Mouse (Mus musculus) lung, postnatal 0 days (tissue): Measurements from ENCODE around the gene Ascc2. TPM values are rescaled to one million over a fixed set of nuclear protein-coding genes. Genes with fewer than 3 reads are reported as not detected.

Source experiments
- ATAC-seq: fragments of 200-750 bp; cut with Nextera tagmentation; 2 replicates; pipeline ENCODE4 v1.8.0; 2017; ENCODE audit warnings: moderate library complexity
- DNase-seq: peaks from one replicate; pipeline ENCODE4 v3.0.0-alpha.2; 2016; ENCODE audit warnings: low spot score
- H3K27ac ChIP-seq: fragments of 300-500 bp; sonication (generic); 2 replicates; pipeline ENCODE4 v1.5.1; 2014; ENCODE audit warnings: antibody characterized with exemption, mild to moderate bottlenecking, low read length, mixed read lengths
- H3K27me3 ChIP-seq: fragments of 300-500 bp; sonication (generic); replicated peaks from 2 replicates; pipeline ENCODE4 v1.6.1; 2014; ENCODE audit warnings: low read length, mixed read lengths; ENCODE audit not compliant: insufficient read depth
- H3K36me3 ChIP-seq: fragments of 300-500 bp; sonication (generic); 2 replicates; pipeline ENCODE4 v1.6.1; 2014; ENCODE audit warnings: low read length, mixed read lengths; ENCODE audit not compliant: insufficient read depth
- H3K4me1 ChIP-seq: fragments of 300-500 bp; sonication (generic); 2 replicates; pipeline ENCODE4 v1.6.1; 2014; ENCODE audit warnings: antibody characterized with exemption, low read depth, low read length, mixed read lengths; ENCODE audit not compliant: insufficient read depth
- H3K4me2 ChIP-seq: fragments of 300-500 bp; sonication (generic); replicated peaks from 2 replicates; pipeline ENCODE4 v1.6.1; 2014; ENCODE audit warnings: low read depth, mild to moderate bottlenecking, low read length, moderate library complexity, mixed read lengths
- H3K4me3 ChIP-seq: fragments of 300-500 bp; sonication (generic); 2 replicates; pipeline ENCODE4 v1.5.1; 2014; ENCODE audit warnings: low read depth, low read length
- H3K9ac ChIP-seq: fragments of 300-500 bp; sonication (generic); replicated peaks from 2 replicates; pipeline ENCODE4 v1.6.1; 2014; ENCODE audit warnings: low read depth, mild to moderate bottlenecking
- H3K9me3 ChIP-seq: fragments of 300-500 bp; sonication (generic); 2 replicates; pipeline ENCODE4 v1.6.1; 2016; ENCODE audit warnings: low read length, mixed read lengths
- CTCF ChIP-seq: IDR thresholded peaks from 2 replicates; pipeline ENCODE4 v1.5.1; 2016; ENCODE audit warnings: antibody characterized with exemption, mild to moderate bottlenecking
- EP300 ChIP-seq: IDR thresholded peaks from 2 replicates; pipeline ENCODE4 v1.6.1; 2016; ENCODE audit warnings: antibody characterized with exemption, mild to moderate bottlenecking, control low read depth
- WGBS: fragments of 180-500 bp; shearing (Covaris S2); extraction: QIAGEN DNeasy Blood & Tissue Kit; methylation state at CpG from one replicate; pipeline ENCODE4 v1.1.7; 2014; 5-methylcytosine and 5-hydroxymethylcytosine counted together
- polyA plus RNA-seq: library from polyadenylated mRNA; unstranded; fragments of >200 nt; fragmentation: Nextera tagmentation; extraction: Ambion mirVana; gene quantifications from 2 replicates; pipeline ENCODE4 v1.2.1, GENCODE M21; 2015

The Ascc2 gene
- polyA plus RNA-seq, 1 experiment from 2014 or later, result 21.7 TPM

DNA sequence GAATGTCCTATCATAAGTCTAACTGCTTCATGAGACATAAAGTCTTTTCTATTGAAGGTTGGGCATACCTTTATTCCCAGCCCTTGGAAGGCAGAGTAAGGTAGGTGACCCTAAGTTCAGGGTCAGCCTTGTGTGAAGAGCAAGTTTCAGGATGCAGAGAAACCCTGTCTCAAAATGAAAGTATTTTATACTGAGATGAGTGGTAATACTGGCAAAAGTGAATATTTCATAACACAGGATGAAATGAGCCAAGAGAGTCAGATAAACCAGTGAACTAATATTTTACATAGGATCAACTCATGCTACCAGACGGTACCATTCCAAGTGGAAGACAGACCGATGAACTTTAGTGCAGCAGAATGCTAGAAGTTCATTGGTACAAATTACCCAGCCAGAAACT, 39.1 kb upstream of the Ascc2 start:
- Histone ChIP-seq H3K36me3 (no peaks in the 10 kb centered on the region), H3K9ac (no peak overlapping the region), H3K9me3 (no peaks in the 10 kb centered on the region), H3K4me2 (no peak overlapping the region), H3K27ac (no peak overlapping the region), H3K27me3 (no peaks in the 10 kb centered on the region), H3K4me3 (no peak overlapping the region), H3K4me1 (no peaks in the 10 kb centered on the region; the same call in 1 of the 2 replicates)
- WGBS, result 61% methylated on average over 2 of the region's 2 CpGs
- TF ChIP-seq CTCF, result no peak
- TF ChIP-seq EP300, result no peak
- no peak for ATAC-seq
- no peak for DNase-seq

DNA sequence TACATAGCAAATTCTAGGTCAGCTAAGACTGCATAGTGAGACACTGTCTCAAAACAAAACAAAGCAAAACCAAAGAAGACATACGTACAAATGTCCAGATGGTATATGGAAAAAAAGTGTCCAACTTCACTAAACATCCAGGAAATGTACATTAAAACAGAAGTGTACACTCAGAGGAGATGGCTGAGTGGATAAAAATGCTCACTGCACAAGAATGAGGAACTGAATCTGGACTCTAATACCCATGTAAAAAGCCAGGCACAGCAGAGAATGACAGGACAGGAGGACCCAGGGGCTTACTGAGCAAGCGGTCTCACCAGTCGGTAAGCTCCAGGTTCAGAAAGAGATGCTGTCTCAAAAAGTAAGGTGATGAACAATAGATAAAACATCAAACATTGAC, 37.6 kb upstream of the Ascc2 start:
- no peak overlapping the region for H3K4me3 ChIP-seq
- no peaks in the 10 kb centered on the region; the same call in 1 of the 2 replicates for H3K4me1 ChIP-seq
- no peak for DNase-seq
- no peaks in the 10 kb centered on the region for H3K36me3 ChIP-seq
- H3K4me2 ChIP-seq, result no peak overlapping the region
- H3K27ac ChIP-seq, result no peak overlapping the region
- no peak for ATAC-seq
- H3K9me3 ChIP-seq, result no peaks in the 10 kb centered on the region
- H3K9ac ChIP-seq, result no peak overlapping the region
- H3K27me3 ChIP-seq, result no peaks in the 10 kb centered on the region
- 76% methylated on average over 3 of the region's 3 CpGs for WGBS
- TF ChIP-seq EP300 (no peak), CTCF (no peak)

DNA sequence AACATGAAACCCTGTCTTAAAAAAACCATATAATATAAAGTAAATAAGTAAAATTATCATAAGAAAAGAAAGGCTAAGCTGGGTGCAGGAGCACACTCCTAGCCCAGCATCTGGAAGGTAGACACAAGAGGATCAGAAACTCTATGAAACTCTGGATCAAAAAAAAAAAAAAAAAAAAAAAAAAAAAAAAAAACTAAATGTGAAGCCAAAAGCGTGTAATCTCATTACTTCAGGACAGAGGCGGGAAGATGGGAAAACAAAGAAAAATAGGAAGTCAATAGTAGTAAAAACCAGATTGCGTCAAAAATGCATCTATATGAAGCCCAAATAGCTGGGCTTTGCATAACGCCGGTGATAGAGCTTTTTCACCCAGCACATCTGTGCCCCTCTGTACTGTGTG, 35.7 kb upstream of the Ascc2 start:
- Histone ChIP-seq H3K27ac (no peak overlapping the region), H3K9ac (no peak overlapping the region), H3K36me3 (no peaks in the 10 kb centered on the region), H3K4me1 (no peaks in the 10 kb centered on the region), H3K4me2 (no peak overlapping the region), H3K9me3 (no peaks in the 10 kb centered on the region), H3K27me3 (no peaks in the 10 kb centered on the region), H3K4me3 (no peak overlapping the region)
- TF ChIP-seq CTCF (no peak), EP300 (no peak)
- DNase-seq (no peak), ATAC-seq (no peak)
- 84% methylated on average over 5 of the region's 5 CpGs for WGBS

DNA sequence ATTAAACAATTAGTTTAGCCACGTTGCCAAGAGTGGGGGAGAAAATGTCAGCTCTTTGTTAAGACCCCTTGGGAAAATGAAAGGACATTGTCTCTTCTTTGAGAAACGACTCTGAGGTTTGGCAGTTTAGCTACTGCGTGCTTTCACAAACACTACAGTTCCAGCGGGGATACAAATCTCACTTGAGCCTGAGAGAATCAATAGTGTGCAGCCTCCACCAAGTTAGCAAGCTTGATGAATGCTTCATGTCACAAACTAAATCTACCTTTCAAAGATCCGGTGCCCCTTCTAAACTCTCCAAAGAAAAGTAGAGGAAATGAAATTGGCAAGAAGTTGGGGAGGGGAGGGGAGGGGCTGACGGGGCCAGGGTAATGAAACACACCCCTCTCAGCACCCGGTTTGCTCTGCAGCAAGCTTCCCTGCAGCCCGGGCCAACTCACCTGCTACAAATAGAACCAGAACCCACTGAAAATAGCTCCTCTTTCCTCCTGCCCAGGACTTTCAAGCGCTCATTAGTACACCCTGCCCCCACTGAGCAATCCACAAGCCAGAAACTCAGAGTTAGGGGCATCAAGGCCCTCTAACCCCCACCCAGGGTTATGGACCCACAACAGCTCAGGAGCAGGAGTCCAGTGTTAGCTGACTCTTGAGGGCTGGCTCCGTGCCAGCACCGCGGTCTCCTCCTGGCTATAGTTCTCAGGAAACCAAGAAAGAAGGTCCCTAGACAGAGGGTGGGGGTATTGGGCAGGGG, 34.7 kb upstream of the Ascc2 start:
- H3K9ac ChIP-seq, result no peak overlapping the region
- no peaks in the 10 kb centered on the region for H3K36me3 ChIP-seq
- H3K27ac ChIP-seq, result no peak overlapping the region
- 25% methylated on average over 12 of the region's 12 CpGs for WGBS
- H3K9me3 ChIP-seq, result no peaks in the 10 kb centered on the region
- DNase-seq (peak; percentile 28), ATAC-seq (peak; percentile 46)
- TF ChIP-seq CTCF, result no peak
- TF ChIP-seq EP300, result no peak
- no peaks in the 10 kb centered on the region for H3K4me1 ChIP-seq
- H3K27me3 ChIP-seq, result no peaks in the 10 kb centered on the region
- H3K4me2 ChIP-seq, result peak overlapping the region; percentile 27; the same call in 1 of the 2 replicates
- no peak overlapping the region for H3K4me3 ChIP-seq

DNA sequence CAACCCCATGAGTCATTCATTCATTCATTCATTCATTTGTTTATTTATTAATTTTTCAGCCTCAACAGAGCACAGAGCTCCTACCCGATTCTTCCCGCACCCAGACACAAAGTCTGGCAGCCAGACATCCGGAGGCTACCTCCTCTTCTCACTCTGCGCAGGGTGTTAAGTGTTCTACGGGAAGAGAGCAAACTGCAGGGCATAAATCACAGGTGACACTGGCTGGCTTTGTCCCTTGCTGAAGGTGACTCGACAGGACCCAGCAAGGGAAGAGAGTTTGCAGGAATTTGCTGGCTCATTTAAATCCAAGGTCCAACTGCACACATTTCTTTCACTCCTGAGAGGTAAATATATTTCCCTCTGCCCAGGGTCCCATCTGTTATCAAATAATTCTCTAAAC, 33.1 kb upstream of the Ascc2 start:
- Histone ChIP-seq H3K36me3 (no peaks in the 10 kb centered on the region), H3K27me3 (no peaks in the 10 kb centered on the region), H3K4me3 (no peak overlapping the region), H3K4me1 (no peaks in the 10 kb centered on the region), H3K9ac (no peak overlapping the region), H3K9me3 (no peaks in the 10 kb centered on the region), H3K27ac (no peak overlapping the region), H3K4me2 (no peak overlapping the region)
- TF ChIP-seq EP300 (no peak), CTCF (no peak)
- WGBS, result 10% methylated on average over 6 of the region's 6 CpGs
- ATAC-seq, result no peak
- no peak for DNase-seq

DNA sequence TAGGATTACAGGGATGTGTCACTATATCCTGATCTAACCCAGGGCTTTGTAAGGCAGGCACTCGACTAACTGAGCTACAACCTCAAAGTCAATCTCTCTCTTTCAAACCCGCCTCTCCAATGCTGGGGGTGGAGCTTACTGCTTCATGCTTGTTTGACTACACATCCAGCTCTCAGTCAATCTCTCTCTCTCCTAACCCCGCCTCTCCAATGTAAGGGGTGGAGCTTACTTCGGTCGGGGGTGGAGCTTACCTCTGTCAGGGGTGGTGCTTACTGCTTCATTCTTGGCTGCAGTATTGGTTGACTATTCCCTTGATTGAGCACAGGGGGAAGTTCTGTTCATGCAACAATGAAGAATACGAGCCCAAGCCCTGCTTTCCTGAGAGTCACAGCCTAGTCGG, 32.1 kb upstream of the Ascc2 start:
- DNase-seq (no peak), ATAC-seq (peak; percentile 32; the same call in 1 of the 2 replicates)
- H3K9me3 ChIP-seq, result no peaks in the 10 kb centered on the region
- H3K36me3 ChIP-seq, result no peaks in the 10 kb centered on the region
- H3K27ac ChIP-seq, result no peak overlapping the region
- no peaks in the 10 kb centered on the region for H3K27me3 ChIP-seq
- WGBS, result 46% methylated on average over 7 of the region's 7 CpGs
- no peak overlapping the region for H3K4me3 ChIP-seq
- no peaks in the 10 kb centered on the region for H3K4me1 ChIP-seq
- no peak for TF ChIP-seq CTCF
- no peak for TF ChIP-seq EP300
- H3K9ac ChIP-seq, result no peak overlapping the region
- H3K4me2 ChIP-seq, result no peak overlapping the region
